Mouse (Mus musculus) hindlimb bud, embryonic 11.5 days (tissue): ENCODE results near the gene Fam19a5.

Source experiments
- DNase-seq: peaks from one replicate; pipeline ENCODE4 v3.0.0-alpha.2; 2012; ENCODE audit warnings: low read depth, low spot score; ENCODE audit errors: extremely low spot score

The Fam19a5 gene

GRCm38 (mm10) chr15:87659729-87660128, 115.6 kb downstream of the Fam19a5 start:
- DNase-seq: no peak

- no peak for DNase-seq
These were observed 117.9 kb downstream of the Fam19a5 start for GRCm38 (mm10) chr15:87661954-87662353.

- no peak for DNase-seq
These were observed 122.1 kb downstream of the Fam19a5 start for GRCm38 (mm10) chr15:87666041-87666750.

GRCm38 (mm10) chr15:87667416-87667815, 123.3 kb downstream of the Fam19a5 start:
- DNase-seq: no peak

- no peak for DNase-seq
These were observed 124.0 kb downstream of the Fam19a5 start for GRCm38 (mm10) chr15:87668112-87668511.

GRCm38 (mm10) chr15:87671929-87672328, 127.8 kb downstream of the Fam19a5 start:
- no peak for DNase-seq

- no peak for DNase-seq
These were observed 134.6 kb downstream of the Fam19a5 start for GRCm38 (mm10) chr15:87678711-87679110.

- DNase-seq: no peak
These were observed 138.3 kb downstream of the Fam19a5 start for GRCm38 (mm10) chr15:87682410-87682809.

- no peak for DNase-seq
These were observed 142.4 kb downstream of the Fam19a5 start for GRCm38 (mm10) chr15:87686415-87687040.

- DNase-seq: no peak
These were observed 147.3 kb downstream of the Fam19a5 start for GRCm38 (mm10) chr15:87691271-87691955.

GRCm38 (mm10) chr15:87691958-87692357, 147.9 kb downstream of the Fam19a5 start:
- no peak for DNase-seq

- DNase-seq: no peak
These were observed 148.3 kb downstream of the Fam19a5 start for GRCm38 (mm10) chr15:87692394-87692793.

- DNase-seq: no peak
These were observed 148.9 kb downstream of the Fam19a5 start for GRCm38 (mm10) chr15:87692865-87693513.

- no peak for DNase-seq
These were observed 153.4 kb downstream of the Fam19a5 start for GRCm38 (mm10) chr15:87697433-87697996.

- DNase-seq: no peak
These were observed 154.6 kb downstream of the Fam19a5 start for GRCm38 (mm10) chr15:87698562-87699320.

- DNase-seq: no peak
These were observed 158.7 kb downstream of the Fam19a5 start for GRCm38 (mm10) chr15:87702821-87703220.

GRCm38 (mm10) chr15:87703334-87703733, 159.2 kb downstream of the Fam19a5 start:
- no peak for DNase-seq

GRCm38 (mm10) chr15:87711790-87712189, 167.7 kb downstream of the Fam19a5 start:
- DNase-seq: no peak

- no peak for DNase-seq
These were observed 168.1 kb downstream of the Fam19a5 start for GRCm38 (mm10) chr15:87712221-87712620.

- DNase-seq: no peak
These were observed 171.1 kb downstream of the Fam19a5 start for GRCm38 (mm10) chr15:87715037-87715676.
